Mouse (Mus musculus): Measurements from ENCODE around the gene Pdzk1ip1. TPM values are rescaled to one million over a fixed set of nuclear protein-coding genes. Genes with fewer than 3 reads are reported as not detected.
A peak's percentile ranks its signal among the peaks of the same experiment; 100 is the strongest.

Pdzk1ip1 gene
- total and polyA plus RNA-seq, 3 experiments, result 0.14 TPM; not detected in 2

- Histone ChIP-seq H3K36me3 (ENCODE audit: control insufficient read depth in 1 of 2, insufficient read depth in 2 of 2, low read length in 2 of 2) (peaks cover 0 to 19% of the 10 kb centered on the region in 2 experiments; a peak in 2 of 4 replicates), H3K9ac (ENCODE audit: control insufficient read depth, low read depth, low read length, poor library complexity, severe bottlenecking) (peak overlapping the region; percentile 52), H3K9me3 (replicated peaks; ENCODE audit: insufficient read depth, low read length) (no peaks in the 10 kb centered on the region), H3K79me2 (ENCODE audit: control insufficient read depth, insufficient read depth, low read length, poor library complexity) (no peaks in the 10 kb centered on the region), H3K4me1 (ENCODE audit: control insufficient read depth in 1 of 2, insufficient read depth in 2 of 2, low read length in 2 of 2) (peaks cover 20 to 25% of the 10 kb centered on the region in 2 experiments), H3K4me3 (ENCODE audit: control insufficient read depth in 1 of 2, insufficient read depth in 1 of 2, low read depth in 2 of 2, low read length in 2 of 2) (peak overlapping the region; percentile 8 to 15; a peak in 2 of 4 replicates), H3K27ac (ENCODE audit: control insufficient read depth, low read depth, low read length) (peak overlapping the region; percentile 81), H3K27me3 (ENCODE audit: control insufficient read depth in 1 of 2, insufficient read depth in 2 of 2, low read length in 2 of 2) (no peaks in the 10 kb centered on the region)
- TF ChIP-seq ZNF384 (IDR thresholded peaks at IDR 0.05; ENCODE audit: low read depth, low read length) (no peak), RAD21 (IDR thresholded peaks at IDR 0.05; ENCODE audit: low read depth, low read length) (no peak), MAZ (IDR thresholded peaks at IDR 0.05; ENCODE audit: low read depth, low read length) (peak; percentile 91; the same call in 1 of the 2 replicates), MAX (IDR thresholded peaks at IDR 0.05; ENCODE audit: low read length) (no peak), MYC (IDR thresholded peaks at IDR 0.05; ENCODE audit: low read depth, low read length) (no peak), EP300 (IDR thresholded peaks at IDR 0.05; ENCODE audit: low read depth in 1 of 2, low read length in 2 of 2) (peak; percentile 66 to 68), BHLHE40 (IDR thresholded peaks at IDR 0.05; ENCODE audit: borderline replicate concordance, low read depth, low read length) (no peak), ETS1 (IDR thresholded peaks at IDR 0.05; ENCODE audit: low read depth, low read length) (0 out of 2 replicates have a peak, but pooled peaks have one; percentile 3), HCFC1 (IDR thresholded peaks at IDR 0.05; ENCODE audit: low read depth, low read length) (peak; percentile 33; the same call in 1 of the 2 replicates), MEF2A (IDR thresholded peaks at IDR 0.05; ENCODE audit: extremely low read depth, insufficient replicate concordance, low read depth, low read length, poor library complexity, severe bottlenecking) (no peak), GABPA (IDR thresholded peaks at IDR 0.05; ENCODE audit: low read depth, low read length) (no peak), TAL1 (IDR thresholded peaks at IDR 0.05; ENCODE audit: low read length) (0 out of 2 replicates have a peak, but pooled peaks have one; percentile 44), TCF12 (IDR thresholded peaks at IDR 0.05; ENCODE audit: low read depth, low read length) (peak; percentile 53), SIN3A (IDR thresholded peaks at IDR 0.05; ENCODE audit: low read length) (peak; percentile 44), NELFE (IDR thresholded peaks at IDR 0.05; ENCODE audit: low read depth, low read length) (peak; percentile 33; the same call in 1 of the 2 replicates), RCOR1 (IDR thresholded peaks at IDR 0.05; ENCODE audit: low read depth, low read length) (no peak; the same call in 1 of the 2 replicates), GATA1 (IDR thresholded peaks at IDR 0.05; ENCODE audit: low read depth, low read length) (peak; percentile 52; the same call in 1 of the 2 replicates)
- peak; percentile 78 for DNase-seq (ENCODE audit: low read depth, low spot score)
Observed at GRCm38 (mm10) chr4:115075204-115075915, 13.1 kb upstream of the Pdzk1ip1 start.
